ENCODE assay signal across 9 mouse cellular contexts in the genomic region with DNA sequence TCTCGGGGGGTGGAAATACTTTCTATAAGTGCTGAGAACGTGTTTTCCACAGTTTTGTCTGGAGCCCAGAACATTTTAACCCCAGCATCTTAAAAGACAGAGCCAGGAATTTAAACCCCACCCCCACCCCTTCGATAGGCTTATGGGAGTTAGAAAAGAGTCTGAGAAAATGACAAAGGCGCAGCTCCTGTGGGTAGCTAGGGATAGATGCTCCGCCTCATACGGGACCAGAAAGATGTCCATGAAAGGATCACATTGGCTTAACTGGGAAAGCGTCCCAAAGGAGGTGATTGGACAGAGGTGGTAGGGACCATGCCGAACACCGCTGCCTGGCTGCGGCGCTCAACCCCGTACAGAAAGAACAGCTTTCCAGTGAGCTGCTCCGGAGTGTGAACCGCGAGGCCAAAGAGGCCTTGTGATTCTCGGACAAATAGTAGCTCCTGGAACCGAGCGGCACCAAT. TPM values are rescaled to one million over a fixed set of nuclear protein-coding genes. Genes with fewer than 3 reads are reported as not detected.
DNase-seq lines count a peak whose midpoint lies in the region; ATAC-seq lines count a peak whose summit lies in the region.
"Had no signal": no experiment of that assay in that cellular context is flagged by ENCODE, and none has a peak within 500 bp of the region (broad histone marks: within the 10 kb centered on the region; RNA-seq: fewer than 3 reads in every experiment).

No protein-coding gene starts in this region.

- H3K27ac ChIP-seq in heart, embryonic 11.5 days (ENCODE audit: low read depth, low read length) = peak overlapping the region; percentile 54
- peak overlapping the region; percentile 76 for H3K27ac ChIP-seq in kidney, embryonic 15.5 days

- WGBS in heart, embryonic 11.5 days (ENCODE audit: insufficient replicate concordance) = under 1% methylated on average over 18 of the region's 18 CpGs
- under 1% methylated on average over 18 of the region's 18 CpGs for WGBS in kidney, embryonic 15.5 days

- peaks cover 11% of the 10 kb centered on the region; the same call in 1 of the 2 replicates for H3K27me3 ChIP-seq in heart, embryonic 11.5 days (ENCODE audit: control insufficient read depth, insufficient read depth, low read length)
- H3K27me3 ChIP-seq in kidney, embryonic 15.5 days = peaks cover 14% of the 10 kb centered on the region
- H3K27me3 ChIP-seq in splenic B cell, adult 2 months (ENCODE audit: control insufficient read depth, insufficient read depth, low read length, poor library complexity, severe bottlenecking) = no peaks in the 10 kb centered on the region

- H3K36me3 ChIP-seq in heart, embryonic 11.5 days (ENCODE audit: control insufficient read depth, insufficient read depth, low read length) = no peaks in the 10 kb centered on the region
- no peaks in the 10 kb centered on the region for H3K36me3 ChIP-seq in kidney, embryonic 15.5 days
- H3K36me3 ChIP-seq in splenic B cell, adult 2 months (ENCODE audit: control insufficient read depth, insufficient read depth, low read length, poor library complexity, severe bottlenecking) = no peaks in the 10 kb centered on the region

- H3K4me1 ChIP-seq in heart, embryonic 11.5 days (ENCODE audit: control insufficient read depth, insufficient read depth, low read length) = 0 out of 2 replicates have a peak, but pooled peaks cover 3% of the 10 kb centered on the region
- H3K4me1 ChIP-seq in kidney, embryonic 15.5 days = peaks cover 25% of the 10 kb centered on the region

- peak overlapping the region; percentile 72 for H3K9ac ChIP-seq in heart, embryonic 11.5 days (ENCODE audit: low read depth, low read length)
- peak overlapping the region; percentile 54 for H3K9ac ChIP-seq in kidney, embryonic 15.5 days

- ATAC-seq in heart, embryonic 11.5 days (replicated peaks; ENCODE audit: insufficient number of reproducible peaks, low FRiP score, low TSS enrichment) = no peak
- ATAC-seq in kidney, embryonic 15.5 days (replicated peaks; ENCODE audit: low FRiP score) = peak; percentile 59
- no peak for ATAC-seq in activated CD4-positive, CD25-positive, alpha-beta regulatory T cell, adult 4 months

- peak; percentile 19 for DNase-seq in urinary bladder, postnatal 25 days (ENCODE audit: low spot score)
- DNase-seq in urinary bladder, adult 2 months (ENCODE audit: low spot score) = no peak
- DNase-seq in cerebellum, postnatal 36 days = peak; percentile 17 to 34
- peak; percentile 38 for DNase-seq in lung, postnatal 14 days
- peak; percentile 33 for DNase-seq in splenic B cell, adult 2 months (ENCODE audit: low read depth, low spot score)

- H3K9me3 ChIP-seq in heart, embryonic 11.5 days (replicated peaks; ENCODE audit: control insufficient read depth, low read length) = no peaks in the 10 kb centered on the region
- H3K9me3 ChIP-seq in kidney, embryonic 15.5 days (replicated peaks) = no peaks in the 10 kb centered on the region

- peak overlapping the region; percentile 52 for H3K4me3 ChIP-seq in heart, embryonic 11.5 days (ENCODE audit: low read depth, low read length)
- peak overlapping the region; percentile 57 for H3K4me3 ChIP-seq in kidney, embryonic 15.5 days (replicated peaks)
- H3K4me3 ChIP-seq: erythroblast, embryonic 14.5 days had no signal

- peak overlapping the region; percentile 91 for H3K4me2 ChIP-seq in heart, embryonic 11.5 days
- H3K4me2 ChIP-seq in kidney, embryonic 15.5 days = peak overlapping the region; percentile 99

RNA-seq across cellular contexts. Expression of a gene that starts 50.6 kb away (rescaled TPM):
- 7.1 and 8.7 TPM in 2 replicates for polyA plus RNA-seq in urinary bladder, adult 2 months (2012; rRNA removed)
- 5.2 and 5.8 TPM in 2 replicates for polyA plus RNA-seq in heart, embryonic 11.5 days (2014; fragmentation: Nextera tagmentation; extraction: Ambion mirVana)
- polyA plus RNA-seq in kidney, embryonic 15.5 days (2015; fragmentation: Nextera tagmentation; extraction: Ambion mirVana) = 6.4 and 6.7 TPM in 2 replicates
- 10 to 100 TPM; 10.5 to 11.4 TPM for polyA plus RNA-seq in activated CD4-positive, CD25-positive, alpha-beta regulatory T cell, adult 4 months (2017; shearing (Covaris generic))
